Mouse (Mus musculus) kidney, adult 2 months (tissue): ENCODE data around the gene Defb39.

Experiments used
- CTCF ChIP-seq: fragments of 200-500 bp; conservative IDR thresholded peaks from 2 replicates; pipeline ENCODE4 v1.5.1; 2011; ENCODE audit warnings: low read depth, mild to moderate bottlenecking, control low read depth, low read length, moderate library complexity, mixed read lengths; ENCODE audit not compliant: insufficient read depth, insufficient read length
- POLR2A ChIP-seq: fragments of 200-500 bp; IDR thresholded peaks from one replicate; pipeline ENCODE4 v1.6.1; 2011; ENCODE audit warnings: low read depth, low read length, control low read depth

- TF ChIP-seq CTCF (no peak), POLR2A (no peak)
Measured at GRCm38 (mm10) chr8:19066013-19066412, 1.4 kb upstream of the Defb39 start.
